Mouse (Mus musculus) thymus, adult 2 months (tissue): ENCODE results near the gene Wdr46.
A peak's percentile ranks its signal among the peaks of the same experiment; 100 is the strongest.

Source experiments
- CTCF ChIP-seq: fragments of 200-500 bp; IDR thresholded peaks from 2 replicates; pipeline ENCODE4 v1.5.1; 2012; ENCODE audit warnings: mild to moderate bottlenecking, control low read depth, low read length, moderate library complexity, borderline replicate concordance; ENCODE audit not compliant: control insufficient read depth, poor library complexity, insufficient read depth; ENCODE audit errors: extremely low read depth
- POLR2A ChIP-seq: fragments of 200-500 bp; IDR thresholded peaks from 2 replicates; pipeline ENCODE4 v1.6.1; 2012; ENCODE audit warnings: mild to moderate bottlenecking, low read length, control low read depth, moderate library complexity; ENCODE audit not compliant: control insufficient read depth, poor library complexity, insufficient read depth; ENCODE audit errors: extremely low read depth

DNA sequence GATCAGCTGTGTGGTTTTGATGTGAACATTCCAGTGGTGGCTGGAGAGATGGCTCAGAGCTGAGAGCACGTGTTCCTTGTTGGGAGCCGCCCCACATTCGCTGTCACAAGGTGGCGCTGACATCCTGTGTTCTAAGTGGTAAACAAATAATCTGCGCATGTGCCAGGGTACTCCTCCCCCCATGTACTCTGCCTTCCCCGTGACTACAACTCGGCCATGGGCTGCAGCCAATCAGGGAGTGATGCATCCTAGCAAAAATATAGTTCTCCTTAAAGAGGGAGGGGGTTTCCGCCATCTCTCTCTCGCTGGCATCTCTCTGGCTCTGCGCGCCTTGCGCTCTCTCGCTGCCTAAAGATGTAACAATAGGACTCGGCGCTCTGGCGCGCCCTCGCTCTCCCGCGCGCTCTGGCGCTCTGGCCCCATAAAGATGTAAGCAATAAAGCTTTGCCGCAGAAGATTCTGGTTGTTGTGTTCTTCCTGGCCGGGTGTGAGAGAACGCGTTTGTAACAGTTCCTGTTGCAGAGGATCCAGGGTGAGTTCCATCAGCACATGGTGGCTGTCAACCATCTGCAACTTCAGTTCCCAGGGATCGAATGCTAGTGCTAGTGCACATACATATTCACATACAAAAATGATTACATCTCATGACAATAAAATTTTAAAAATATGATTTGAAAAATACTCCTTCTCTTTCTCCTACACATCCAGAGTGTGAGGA, 40.9 kb downstream of the Wdr46 start:
- peak; percentile 87 for TF ChIP-seq POLR2A
- peak; percentile 44; the same call in 1 of the 2 replicates for TF ChIP-seq CTCF
